Mouse (Mus musculus) forebrain, embryonic 13.5 days (tissue): ENCODE data around the gene Rc3h2. TPM values are rescaled to one million over a fixed set of nuclear protein-coding genes. Genes with fewer than 3 reads are reported as not detected.

Experiments
- ATAC-seq: fragments of 200-750 bp; cut with Nextera tagmentation; 2 replicates; pipeline ENCODE4 v1.8.0; 2017
- H3K27ac ChIP-seq: fragments of 300-500 bp; sonication (generic); 2 replicates; pipeline ENCODE4 v1.5.1; 2015; ENCODE audit warnings: inconsistent platforms, mild to moderate bottlenecking, moderate library complexity
- H3K27me3 ChIP-seq: fragments of 300-500 bp; sonication (generic); 2 replicates; pipeline ENCODE4 v1.6.1; 2015; ENCODE audit warnings: mild to moderate bottlenecking, inconsistent platforms
- H3K36me3 ChIP-seq: fragments of 300-500 bp; sonication (generic); 2 replicates; pipeline ENCODE4 v1.6.1; 2015; ENCODE audit warnings: mild to moderate bottlenecking, inconsistent platforms; ENCODE audit not compliant: poor library complexity, severe bottlenecking
- H3K4me1 ChIP-seq: fragments of 300-500 bp; sonication (generic); 2 replicates; pipeline ENCODE4 v1.6.1; 2015; ENCODE audit warnings: inconsistent platforms
- H3K4me2 ChIP-seq: fragments of 300-500 bp; sonication (generic); 2 replicates; pipeline ENCODE4 v1.6.1; 2015; ENCODE audit warnings: inconsistent platforms, mild to moderate bottlenecking, moderate library complexity
- H3K4me3 ChIP-seq: fragments of 300-500 bp; sonication (generic); 2 replicates; pipeline ENCODE4 v1.5.1; 2015; ENCODE audit warnings: mild to moderate bottlenecking, inconsistent platforms
- H3K9ac ChIP-seq: fragments of 300-500 bp; sonication (generic); 2 replicates; pipeline ENCODE4 v1.6.1; 2015; ENCODE audit warnings: mild to moderate bottlenecking, inconsistent platforms
- H3K9me3 ChIP-seq: fragments of 300-500 bp; sonication (generic); replicated peaks from 2 replicates; pipeline ENCODE4 v1.6.1; 2016; ENCODE audit warnings: inconsistent platforms
- WGBS: fragments of 180-500 bp; shearing (Covaris S2); methylation state at CpG from one replicate; pipeline ENCODE4 v1.1.7; 2015; 5-methylcytosine and 5-hydroxymethylcytosine counted together
- polyA plus RNA-seq: library from polyadenylated mRNA; unstranded; fragments of >200 nt; fragmentation: Nextera tagmentation; extraction: Ambion mirVana; gene quantifications from 2 replicates; pipeline ENCODE4 v1.2.1, GENCODE M21; 2015

Rc3h2 gene
- polyA plus RNA-seq, 1 experiment from 2014 or later = 25.6 TPM

DNA sequence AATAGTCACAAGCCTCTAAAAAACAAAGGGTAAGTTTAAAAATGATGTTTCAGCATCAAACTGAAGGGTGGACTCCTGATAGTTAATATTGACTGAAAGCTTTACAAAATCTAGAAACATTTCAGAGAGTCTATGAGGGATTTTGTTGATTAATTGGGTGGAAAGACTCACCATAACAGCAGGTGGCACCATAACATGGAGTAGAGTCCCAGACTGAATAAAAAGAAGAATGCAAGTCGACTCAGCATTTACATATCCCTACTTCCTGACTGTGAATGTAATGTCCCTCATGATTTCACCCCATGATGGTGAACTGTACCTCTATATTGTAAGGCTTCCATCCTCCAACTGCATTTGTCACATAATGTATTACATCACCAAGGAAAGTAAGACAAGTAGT, 27.2 kb downstream of the Rc3h2 start:
- 67% methylated on average over 1 of the region's 1 CpGs for WGBS
- H3K36me3 ChIP-seq = peaks cover 55% of the 10 kb centered on the region
- no peaks in the 10 kb centered on the region for H3K27me3 ChIP-seq
- no peak overlapping the region for H3K9ac ChIP-seq
- H3K4me2 ChIP-seq = no peak overlapping the region
- no peaks in the 10 kb centered on the region for H3K9me3 ChIP-seq
- no peak for ATAC-seq
- H3K4me3 ChIP-seq = no peak overlapping the region
- no peaks in the 10 kb centered on the region for H3K4me1 ChIP-seq
- H3K27ac ChIP-seq = no peak overlapping the region

DNA sequence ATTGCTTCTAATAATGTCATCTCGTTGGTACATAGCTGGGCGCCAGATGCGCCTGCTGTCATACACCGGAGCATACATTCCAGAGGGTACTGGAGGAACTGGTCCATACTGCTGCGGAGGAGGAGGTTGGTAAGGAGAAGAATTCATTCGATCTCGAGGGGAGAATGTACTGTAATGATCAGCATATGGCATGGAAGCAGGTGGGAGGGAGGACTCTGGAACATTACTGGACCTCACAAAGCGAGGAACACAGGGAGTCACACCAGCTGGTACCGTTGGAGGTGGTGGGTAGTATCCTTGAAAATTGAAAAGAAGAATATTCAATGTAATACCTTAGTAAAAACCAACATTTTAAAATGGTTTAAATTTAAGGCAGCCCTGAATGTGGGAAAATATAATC, 39.8 kb downstream of the Rc3h2 start:
- H3K36me3 ChIP-seq = peaks cover 40% of the 10 kb centered on the region
- H3K4me1 ChIP-seq = no peaks in the 10 kb centered on the region

DNA sequence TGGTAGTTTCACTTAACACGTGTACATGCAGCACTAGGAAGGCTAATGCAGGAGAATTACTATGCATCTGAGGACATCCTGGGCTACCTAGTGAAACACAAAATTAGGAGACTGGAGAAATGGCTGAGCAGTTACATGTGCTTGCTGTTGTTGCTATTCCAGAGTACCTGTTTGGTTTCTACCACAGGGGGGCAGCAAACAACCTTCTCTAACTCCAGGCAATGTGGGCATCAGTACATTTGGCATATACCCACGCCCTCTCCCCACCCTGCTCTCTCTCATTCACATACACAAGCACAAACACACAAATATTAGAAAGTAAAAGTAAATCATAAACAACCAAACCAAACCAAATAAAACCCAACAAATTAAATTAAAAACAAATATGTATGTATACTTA, 42.5 kb downstream of the Rc3h2 start:
- no peak; the same call in 1 of the 2 replicates for ATAC-seq
- WGBS = 53% methylated on average over 2 of the region's 2 CpGs
- H3K36me3 ChIP-seq = peaks cover 53% of the 10 kb centered on the region

More for the DNA sequence above, 39.8 kb downstream of the Rc3h2 start:
- Histone ChIP-seq H3K9ac (no peak overlapping the region), H3K4me3 (no peak overlapping the region), H3K27me3 (no peaks in the 10 kb centered on the region), H3K4me2 (no peak overlapping the region), H3K27ac (no peak overlapping the region), H3K9me3 (no peaks in the 10 kb centered on the region)
- ATAC-seq = no peak
- WGBS = 90% methylated on average over 9 of the region's 9 CpGs

DNA sequence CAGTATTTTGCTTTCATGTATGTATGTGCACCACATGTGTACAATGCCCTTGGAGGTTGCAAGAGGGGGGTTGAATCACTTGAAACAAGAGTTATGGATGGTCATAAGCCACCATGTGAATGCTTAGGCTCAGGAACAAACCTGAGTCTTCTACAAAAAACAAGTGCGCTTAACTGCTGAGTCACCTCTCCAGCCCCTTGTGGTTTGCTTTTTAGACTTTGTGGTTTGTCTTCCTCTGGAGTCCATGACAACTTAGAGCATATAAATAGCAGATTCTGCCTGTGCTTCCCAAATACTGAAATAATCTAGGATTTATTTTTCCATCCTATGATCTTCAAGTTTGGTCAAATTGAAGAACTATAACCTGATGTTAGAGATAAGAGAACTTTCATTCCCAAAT, 46.7 kb downstream of the Rc3h2 start:
- ATAC-seq = no peak
- Histone ChIP-seq H3K36me3 (peaks cover 40% of the 10 kb centered on the region), H3K4me3 (no peak overlapping the region), H3K4me2 (no peak overlapping the region), H3K4me1 (no peaks in the 10 kb centered on the region), H3K27me3 (no peaks in the 10 kb centered on the region), H3K27ac (no peak overlapping the region), H3K9me3 (no peaks in the 10 kb centered on the region), H3K9ac (no peak overlapping the region)
- WGBS = 95% methylated on average over 1 of the region's 1 CpGs

More for the DNA sequence above, 42.5 kb downstream of the Rc3h2 start:
- H3K27me3 ChIP-seq = no peaks in the 10 kb centered on the region
- no peaks in the 10 kb centered on the region for H3K4me1 ChIP-seq
- no peak overlapping the region for H3K9ac ChIP-seq
- H3K4me3 ChIP-seq = no peak overlapping the region
- no peaks in the 10 kb centered on the region for H3K9me3 ChIP-seq
- H3K27ac ChIP-seq = no peak overlapping the region
- no peak overlapping the region for H3K4me2 ChIP-seq

DNA sequence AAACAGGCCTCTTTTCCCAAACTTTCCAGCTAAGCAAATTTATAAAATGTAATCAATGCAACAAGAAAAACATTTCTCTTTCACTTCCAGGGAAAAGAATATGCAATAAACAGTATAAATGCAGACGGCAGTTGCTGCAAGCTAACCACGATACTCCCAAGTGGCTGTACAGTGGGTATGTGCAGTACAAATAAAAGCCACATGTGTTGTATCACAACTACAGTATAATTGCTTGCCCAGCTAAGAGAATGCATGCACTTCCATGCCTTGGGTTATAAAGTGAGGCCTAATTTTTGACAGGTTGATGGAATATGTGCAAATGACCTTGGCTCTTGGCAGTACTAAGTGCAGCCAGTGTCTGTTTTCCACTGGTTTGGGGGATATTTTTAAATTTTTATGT, 52.1 kb downstream of the Rc3h2 start:
- no peaks in the 10 kb centered on the region for H3K9me3 ChIP-seq
- H3K27ac ChIP-seq = no peak overlapping the region
- H3K9ac ChIP-seq = no peak overlapping the region
- H3K4me1 ChIP-seq = no peaks in the 10 kb centered on the region
- ATAC-seq = no peak
- 97% methylated on average over 2 of the region's 2 CpGs for WGBS
- no peaks in the 10 kb centered on the region for H3K27me3 ChIP-seq
- no peak overlapping the region for H3K4me2 ChIP-seq
- H3K36me3 ChIP-seq = peaks cover 12% of the 10 kb centered on the region
- no peak overlapping the region for H3K4me3 ChIP-seq

DNA sequence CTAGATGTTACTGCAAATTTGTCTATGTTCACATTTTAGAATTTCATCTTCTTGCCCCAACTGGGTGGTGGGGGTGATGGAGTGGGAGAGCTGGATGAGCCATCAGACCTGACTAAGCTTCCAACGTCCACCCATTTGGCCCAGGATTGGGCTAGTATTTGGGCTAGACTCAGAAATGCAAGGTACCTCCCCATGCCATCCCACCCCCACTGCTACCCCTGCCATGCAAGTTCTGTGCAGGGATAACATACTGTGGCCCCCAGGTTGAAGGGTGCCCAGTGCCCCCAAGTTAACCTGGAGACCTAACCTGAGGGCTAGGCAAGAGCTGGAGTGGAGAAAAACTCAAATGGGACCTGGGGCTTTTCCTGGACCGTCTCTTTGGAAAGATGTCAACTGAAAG, 62.8 kb downstream of the Rc3h2 start:
- Histone ChIP-seq H3K4me1 (peaks cover 14% of the 10 kb centered on the region), H3K27ac (no peak overlapping the region), H3K4me2 (no peak overlapping the region; the same call in 1 of the 2 replicates), H3K9me3 (no peaks in the 10 kb centered on the region), H3K36me3 (peaks cover 23% of the 10 kb centered on the region), H3K9ac (no peak overlapping the region), H3K4me3 (no peak overlapping the region), H3K27me3 (no peaks in the 10 kb centered on the region)
- ATAC-seq = no peak
- WGBS = 93% methylated on average over 2 of the region's 2 CpGs

DNA sequence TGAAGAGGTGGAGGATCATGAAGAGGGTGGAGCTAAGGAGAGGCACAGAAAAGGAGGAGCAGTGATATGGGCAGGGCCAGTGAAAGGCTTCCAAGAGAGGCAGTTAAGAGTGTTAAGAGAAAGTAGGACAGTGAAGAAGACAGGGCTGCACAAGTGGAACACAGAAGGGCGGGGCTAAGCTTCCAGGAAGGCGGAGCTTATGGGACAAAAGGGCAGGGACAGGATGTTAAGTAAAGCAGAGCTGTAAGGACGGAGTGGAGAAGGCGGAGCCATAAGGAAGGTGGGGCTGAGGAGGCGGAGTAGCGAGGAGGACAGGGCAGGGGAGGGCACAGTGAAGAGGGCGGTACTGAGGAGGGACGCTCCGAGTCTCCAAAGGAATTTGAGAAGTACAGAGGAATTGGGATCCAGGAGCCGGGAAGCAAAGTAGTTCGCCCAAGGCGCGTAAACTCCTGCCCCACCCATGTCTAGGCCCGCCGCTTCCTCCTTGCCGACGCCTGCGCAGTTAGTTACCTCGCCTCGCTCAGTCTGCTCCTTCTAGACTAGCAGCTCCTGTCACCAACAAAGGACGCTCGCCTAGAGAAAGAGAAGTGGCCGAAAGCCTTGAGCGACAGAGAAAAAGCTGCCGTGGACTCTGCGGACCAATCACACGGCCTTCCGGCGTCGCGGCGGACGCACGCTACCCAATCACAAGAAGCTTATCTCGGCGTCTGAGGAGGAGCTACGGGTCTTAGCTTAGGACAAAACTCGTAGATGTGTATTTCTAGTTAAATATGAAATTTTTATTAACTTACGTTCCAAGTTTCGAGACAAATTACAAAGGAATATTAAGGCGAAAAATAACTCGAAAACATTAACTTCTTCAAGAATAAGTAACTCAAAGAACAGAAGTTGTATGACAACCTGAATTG, 63.8 kb downstream of the Rc3h2 start, which contains the start of gene Pdcl:
Gene Pdcl (minus strand): TSS at position 700 of the 908 bp plus-strand sequence.
- Histone ChIP-seq H3K27me3 (no peaks in the 10 kb centered on the region), H3K9ac (peak within 1 kb of the TSS; percentile 78), H3K9me3 (no peaks in the 10 kb centered on the region), H3K36me3 (peaks cover 33% of the 10 kb centered on the region), H3K4me3 (peak within 1 kb of the TSS; percentile 72), H3K4me2 (peak within 1 kb of the TSS; percentile 62), H3K4me1 (peaks cover 14% of the 10 kb centered on the region), H3K27ac (peak within 1 kb of the TSS; percentile 92)
- ATAC-seq = peak; percentile 98
- under 1% methylated on average over 42 of the region's 42 CpGs for WGBS

DNA sequence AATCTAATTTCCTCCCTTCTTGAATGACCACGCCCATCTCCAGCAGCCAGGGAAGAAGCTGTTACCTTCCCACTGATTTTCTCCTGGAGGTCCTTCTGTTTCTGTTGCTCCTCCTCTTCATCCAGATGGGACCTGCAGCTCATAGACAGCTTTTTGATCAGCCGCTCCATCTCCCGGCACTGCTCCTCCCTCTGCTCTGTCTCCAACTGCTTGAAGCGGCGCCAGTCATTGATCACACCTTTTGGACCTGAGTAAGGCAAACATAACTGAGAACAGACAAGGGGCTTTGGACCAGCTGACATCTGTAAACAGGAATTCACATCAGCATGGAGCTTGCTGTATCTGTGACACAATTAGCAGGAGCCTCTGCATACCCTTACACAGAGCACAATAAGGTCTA, 67.1 kb downstream of the Rc3h2 start:
- 95% methylated on average over 5 of the region's 5 CpGs for WGBS
- Histone ChIP-seq H3K27me3 (no peaks in the 10 kb centered on the region), H3K9ac (no peak overlapping the region), H3K9me3 (no peaks in the 10 kb centered on the region), H3K4me3 (no peak overlapping the region), H3K27ac (no peak overlapping the region), H3K4me1 (peaks cover 14% of the 10 kb centered on the region), H3K36me3 (peaks cover 62% of the 10 kb centered on the region), H3K4me2 (no peak overlapping the region)
- no peak for ATAC-seq

DNA sequence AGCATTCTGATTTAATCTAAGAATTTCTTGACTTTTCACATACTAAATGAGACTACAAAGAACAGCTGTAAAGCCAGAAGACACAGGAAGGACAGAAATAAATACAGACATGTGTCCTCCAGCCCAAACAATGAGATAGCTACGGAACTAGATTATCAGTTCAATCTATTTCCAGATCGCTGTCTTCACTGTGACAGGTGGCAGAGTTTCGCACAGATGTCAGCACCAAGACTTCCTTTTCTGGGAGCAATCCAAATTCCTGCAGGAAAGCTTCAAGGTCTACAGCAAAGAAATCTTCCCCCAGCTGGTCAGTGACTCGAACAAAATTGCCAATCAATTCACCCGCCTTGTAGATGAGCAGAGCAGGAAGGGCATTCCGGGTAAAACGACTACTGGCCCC, 71.0 kb downstream of the Rc3h2 start:
- Histone ChIP-seq H3K4me1 (no peaks in the 10 kb centered on the region), H3K4me2 (no peak overlapping the region), H3K27ac (no peak overlapping the region), H3K9ac (no peak overlapping the region), H3K9me3 (no peaks in the 10 kb centered on the region), H3K36me3 (peaks cover 68% of the 10 kb centered on the region), H3K27me3 (no peaks in the 10 kb centered on the region), H3K4me3 (no peak overlapping the region)
- WGBS = 91% methylated on average over 7 of the region's 7 CpGs
- ATAC-seq = no peak

DNA sequence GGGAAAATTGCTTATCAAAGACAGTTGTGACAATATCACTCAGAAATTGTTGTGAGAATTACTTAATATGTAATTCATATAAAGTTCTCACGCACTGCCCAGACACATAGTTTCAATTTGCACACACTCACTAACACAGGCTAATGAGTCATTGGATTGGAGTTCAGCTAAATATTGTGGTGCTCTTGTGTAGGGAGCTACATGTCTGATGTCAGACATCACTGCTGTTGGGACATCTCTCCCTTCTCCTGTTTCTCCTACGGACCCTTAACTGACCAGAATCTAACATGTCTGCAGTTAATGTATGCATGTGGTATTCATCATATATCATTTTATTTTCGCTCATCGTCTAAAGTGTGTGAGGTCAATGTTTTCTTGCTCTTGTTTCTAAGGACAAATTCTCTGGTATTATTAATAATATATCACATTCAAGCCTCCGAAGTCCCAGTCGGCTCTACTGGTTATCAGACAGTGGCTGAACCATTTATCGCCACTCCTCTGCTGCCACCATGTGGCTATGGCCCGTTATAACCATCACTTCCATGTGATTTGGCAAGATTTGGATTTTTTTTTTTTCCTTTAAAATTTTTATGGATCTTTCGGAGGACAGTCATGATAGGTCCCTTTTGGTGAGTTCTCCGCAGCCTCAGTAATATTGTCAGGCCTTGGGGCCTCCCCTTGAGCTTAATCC, 84.1 kb downstream of the Rc3h2 start:
- ATAC-seq = no peak
- H3K36me3 ChIP-seq = no peaks in the 10 kb centered on the region
- H3K4me2 ChIP-seq = no peak overlapping the region
- no peaks in the 10 kb centered on the region for H3K4me1 ChIP-seq
- H3K27me3 ChIP-seq = no peaks in the 10 kb centered on the region
- H3K9ac ChIP-seq = no peak overlapping the region
- no peak overlapping the region for H3K4me3 ChIP-seq
- H3K9me3 ChIP-seq = no peaks in the 10 kb centered on the region
- H3K27ac ChIP-seq = no peak overlapping the region
- WGBS = 61% methylated on average over 10 of the region's 10 CpGs

DNA sequence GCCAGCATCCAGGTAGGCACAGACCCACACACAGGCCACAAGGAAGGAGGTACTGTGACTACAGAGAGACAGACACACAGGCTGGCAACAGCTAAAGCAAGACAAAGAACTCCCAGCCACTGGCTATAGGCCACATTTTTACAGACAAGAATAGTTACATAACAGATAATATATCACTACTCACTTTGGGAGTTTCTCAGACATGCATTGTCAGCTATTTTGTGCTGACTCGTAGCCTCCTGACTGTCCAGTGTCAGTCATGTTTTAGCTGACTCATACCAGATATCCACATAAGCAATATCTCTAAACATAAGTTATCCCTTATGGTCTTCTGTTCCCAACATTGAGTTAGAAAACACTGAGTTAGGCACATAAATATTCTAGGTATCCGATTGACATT, 89.4 kb downstream of the Rc3h2 start:
- WGBS = 85% methylated on average over 2 of the region's 2 CpGs
- Histone ChIP-seq H3K4me1 (no peaks in the 10 kb centered on the region), H3K9me3 (no peaks in the 10 kb centered on the region), H3K4me3 (no peak overlapping the region), H3K4me2 (no peak overlapping the region), H3K36me3 (no peaks in the 10 kb centered on the region), H3K9ac (no peak overlapping the region), H3K27ac (no peak overlapping the region), H3K27me3 (no peaks in the 10 kb centered on the region)
- no peak for ATAC-seq

DNA sequence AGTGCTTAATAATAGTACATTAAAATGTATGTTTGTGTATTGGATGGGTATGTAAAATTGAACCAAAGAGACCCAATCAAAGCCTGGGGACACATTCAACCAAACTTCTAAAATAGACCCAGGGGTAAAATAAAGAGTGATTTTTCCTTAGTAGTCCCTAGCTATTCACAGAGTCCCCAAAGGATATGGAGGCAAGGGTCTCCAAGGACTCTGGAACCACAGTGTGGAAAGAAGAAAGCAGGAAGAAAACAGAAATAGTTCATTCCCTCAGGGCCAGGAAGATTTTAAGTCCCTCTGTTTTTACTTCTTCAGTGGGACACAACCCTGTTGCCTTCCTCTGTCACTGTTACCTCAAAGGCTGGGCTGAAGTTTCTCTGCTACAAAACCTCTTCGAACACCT, 96.5 kb downstream of the Rc3h2 start, which contains the start of gene Olfr368:
Gene Olfr368 (plus strand): TSS at position 301 of the 400 bp plus-strand sequence.
- 81% methylated on average over 1 of the region's 1 CpGs for WGBS
- Histone ChIP-seq H3K27ac (no peak within 1 kb of the TSS), H3K9ac (no peak within 1 kb of the TSS)

More for the DNA sequence above, 96.5 kb downstream of the Rc3h2 start, which contains the start of gene Olfr368:
- no peaks in the 10 kb centered on the region for H3K4me1 ChIP-seq
- H3K4me3 ChIP-seq = no peak within 1 kb of the TSS
- H3K4me2 ChIP-seq = no peak within 1 kb of the TSS
- ATAC-seq = no peak
- H3K9me3 ChIP-seq = no peaks in the 10 kb centered on the region
- no peaks in the 10 kb centered on the region for H3K27me3 ChIP-seq
- no peaks in the 10 kb centered on the region for H3K36me3 ChIP-seq
